Mouse (Mus musculus): ENCODE results near the gene Rhoa.
"Not testable (repeated sequence)": the region's sequence is repeated elsewhere in the genome, so short reads cannot be mapped to it uniquely, and the experiment has no call there.

The Rhoa gene

GRCm38 (mm10) chr9:108305629-108306520, at the start of gene Rhoa, which contains the start of gene Tcta:
TSS of gene Rhoa (plus strand) at chr9:108306129.
TSS of gene Tcta (minus strand) at chr9:108306160.
- peak; percentile 100 for DNase-seq (ENCODE audit: low spot score in 2 of 2)

- no peak for DNase-seq (ENCODE audit: low spot score in 2 of 2)
Measured at GRCm38 (mm10) chr9:108260526-108260925, 45.4 kb upstream of the Rhoa start.

- DNase-seq (ENCODE audit: low spot score in 2 of 2) = no peak
Measured at GRCm38 (mm10) chr9:108261865-108262264, 44.1 kb upstream of the Rhoa start.

- DNase-seq (ENCODE audit: low spot score in 2 of 2) = no peak
Measured at GRCm38 (mm10) chr9:108262494-108263049, 43.4 kb upstream of the Rhoa start.

GRCm38 (mm10) chr9:108263131-108263681, 42.7 kb upstream of the Rhoa start:
- peak; percentile 24 to 25 for DNase-seq (ENCODE audit: low spot score in 2 of 2)

- peak; percentile 94 to 97 for DNase-seq (ENCODE audit: low spot score in 2 of 2)
Measured at GRCm38 (mm10) chr9:108263690-108264190, 42.2 kb upstream of the Rhoa start, which contains the start of gene Dag1. TSS of gene Dag1 (minus strand) at chr9:108263958.

GRCm38 (mm10) chr9:108264191-108264921, 41.6 kb upstream of the Rhoa start:
- DNase-seq (ENCODE audit: low spot score in 2 of 2) = no peak

GRCm38 (mm10) chr9:108266261-108266935, 39.5 kb upstream of the Rhoa start:
- DNase-seq (ENCODE audit: low spot score in 2 of 2) = no peak

GRCm38 (mm10) chr9:108267691-108268090, 38.2 kb upstream of the Rhoa start:
- DNase-seq (ENCODE audit: low spot score in 2 of 2) = no peak

- DNase-seq (ENCODE audit: low spot score in 2 of 2) = not testable (repeated sequence)
Measured at GRCm38 (mm10) chr9:108268701-108269100, 37.2 kb upstream of the Rhoa start.

- no peak for DNase-seq (ENCODE audit: low spot score in 2 of 2)
Measured at GRCm38 (mm10) chr9:108271941-108272340, 34.0 kb upstream of the Rhoa start.

GRCm38 (mm10) chr9:108272691-108273090, 33.2 kb upstream of the Rhoa start:
- no peak for DNase-seq (ENCODE audit: low spot score in 2 of 2)

- no peak for DNase-seq (ENCODE audit: low spot score in 2 of 2)
Measured at GRCm38 (mm10) chr9:108273485-108273884, 32.4 kb upstream of the Rhoa start.

GRCm38 (mm10) chr9:108274476-108275330, 31.2 kb upstream of the Rhoa start:
- no peak for DNase-seq (ENCODE audit: low spot score in 2 of 2)

GRCm38 (mm10) chr9:108275331-108275659, 30.6 kb upstream of the Rhoa start:
- DNase-seq (ENCODE audit: low spot score in 2 of 2) = no peak

- no peak for DNase-seq (ENCODE audit: low spot score in 2 of 2)
Measured at GRCm38 (mm10) chr9:108278697-108279450, 27.1 kb upstream of the Rhoa start.

- DNase-seq (ENCODE audit: low spot score in 2 of 2) = no peak
Measured at GRCm38 (mm10) chr9:108280071-108280828, 25.7 kb upstream of the Rhoa start.

- peak in 1 of 2 experiments; percentile 76 for DNase-seq (ENCODE audit: low spot score in 2 of 2)
Measured at GRCm38 (mm10) chr9:108284410-108284809, 21.5 kb upstream of the Rhoa start.

Measured in left cerebral cortex, adult 9 months (tissue).